Mouse (Mus musculus) cerebral cortex, adult 2 months (tissue): ENCODE measurements around the gene Pmel.

Source experiments
- WGBS: fragments of 180-500 bp; shearing (Covaris S2); methylation state at CpG from one replicate; pipeline ENCODE4 v1.1.7; 2018; 5-methylcytosine and 5-hydroxymethylcytosine counted together

Gene Pmel

GRCm38 (mm10) chr10:128703895-128704294 lies at the start of gene Pmel:
TSS of gene Pmel (plus strand) at chr10:128704195.
- 43% methylated on average over 4 of the region's 4 CpGs for WGBS

DNA sequence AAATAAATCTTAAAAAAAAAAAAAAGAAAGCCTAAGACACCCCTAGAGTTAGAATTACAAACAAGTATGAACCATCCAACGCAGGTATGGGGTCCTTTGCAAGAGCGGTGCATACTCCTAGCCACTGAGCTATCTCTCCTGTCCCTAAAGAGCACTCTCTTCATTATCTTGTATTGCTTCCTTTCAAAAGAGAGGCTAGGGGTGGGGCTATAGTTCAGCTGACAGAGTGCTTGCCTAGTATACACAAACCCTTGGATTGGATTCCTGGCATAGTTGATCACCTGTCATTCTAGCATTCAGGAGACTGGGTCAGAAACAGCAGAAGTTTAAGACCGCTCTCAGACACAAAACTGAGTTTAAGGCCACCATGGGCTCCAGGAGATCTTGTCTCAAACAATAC lies 48.7 kb upstream of the Pmel start:
- 86% methylated on average over 3 of the region's 3 CpGs for WGBS

DNA sequence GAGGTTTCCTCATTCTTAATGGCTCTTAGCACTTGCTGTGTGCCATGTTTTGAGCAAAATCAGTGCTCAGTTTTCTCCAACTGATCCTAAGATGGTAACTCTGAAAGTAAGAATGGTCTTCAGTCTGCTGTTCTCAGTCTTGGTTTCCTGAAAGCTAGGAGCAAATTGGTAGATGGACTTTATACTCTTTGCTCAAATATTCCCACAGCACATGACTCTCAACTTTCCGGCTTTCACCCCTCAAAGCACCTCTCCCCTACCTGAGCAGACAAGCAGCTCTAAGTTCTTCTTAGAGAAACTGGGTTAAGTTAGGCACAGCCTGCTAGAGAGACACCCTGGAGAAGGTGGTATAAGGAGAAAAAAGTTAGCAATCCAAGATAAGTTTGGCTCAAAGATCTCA lies 47.3 kb upstream of the Pmel start:
- WGBS, result 98% methylated on average over 1 of the region's 1 CpGs

GRCm38 (mm10) chr10:128657844-128658243 lies 46.2 kb upstream of the Pmel start:
- WGBS, result 68% methylated on average over 9 of the region's 9 CpGs

- 72% methylated on average over 9 of the region's 9 CpGs for WGBS
Observed at GRCm38 (mm10) chr10:128659490-128659889, 44.5 kb upstream of the Pmel start.

GRCm38 (mm10) chr10:128663441-128664220 lies 40.4 kb upstream of the Pmel start:
- WGBS, result 83% methylated on average over 5 of the region's 5 CpGs

DNA sequence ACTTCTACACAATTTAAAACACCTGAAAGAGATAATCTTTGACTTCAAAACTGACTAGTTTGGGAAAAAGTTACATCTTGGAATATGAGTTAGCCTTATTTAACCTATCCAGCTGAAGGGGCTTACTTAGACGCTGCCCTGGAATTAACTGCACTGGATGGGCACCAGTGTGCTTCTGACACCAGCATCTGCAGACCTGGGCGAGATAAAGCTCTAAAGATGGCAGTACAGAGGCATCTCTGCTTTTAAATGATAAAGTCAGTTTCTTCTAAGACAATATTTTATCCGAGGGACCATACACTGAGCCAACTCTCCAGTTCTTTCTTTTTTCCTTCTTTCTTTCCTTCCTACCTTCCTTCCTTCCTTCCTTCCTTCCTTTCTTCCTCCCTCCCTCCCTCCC lies 39.2 kb upstream of the Pmel start:
- WGBS, result 80% methylated on average over 3 of the region's 3 CpGs

DNA sequence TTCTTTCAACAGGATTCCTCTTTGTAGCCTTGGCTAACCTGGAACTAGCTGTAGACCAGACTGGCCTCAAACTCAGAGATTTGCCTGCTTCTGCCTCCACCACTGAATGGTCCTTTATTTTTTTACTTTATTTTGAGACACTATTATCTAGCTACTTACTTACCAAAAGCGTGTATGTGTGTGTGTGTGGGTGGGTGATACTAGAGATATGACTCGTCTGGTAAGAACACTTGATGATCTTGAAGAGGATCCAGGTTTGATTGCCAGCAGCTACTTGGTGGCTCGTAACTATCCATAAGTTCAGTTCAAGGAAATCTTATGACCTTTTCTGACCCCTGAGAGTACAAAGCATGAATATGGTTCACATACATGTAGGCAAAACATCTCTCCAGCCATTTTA lies 38.7 kb upstream of the Pmel start:
- WGBS, result 63% methylated on average over 3 of the region's 3 CpGs

DNA sequence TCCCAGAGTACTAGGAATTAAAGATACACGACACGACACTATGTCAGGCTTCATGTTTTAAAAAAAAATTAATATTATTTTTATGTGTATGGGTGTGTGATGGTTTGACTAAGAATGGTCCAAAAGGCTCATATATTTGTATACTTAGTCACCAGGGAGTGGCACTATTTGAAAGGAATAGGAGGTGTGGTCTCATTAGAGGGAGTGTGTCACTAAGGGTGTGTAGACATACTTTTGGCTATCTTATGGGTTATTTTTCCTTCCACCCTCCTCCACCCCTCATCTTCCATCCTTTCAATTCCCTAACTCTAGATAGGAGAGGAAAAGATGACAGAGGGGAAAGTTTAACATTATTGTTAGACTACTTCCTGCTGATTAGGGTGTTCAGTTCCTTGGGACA lies 38.2 kb upstream of the Pmel start:
- 95% methylated on average over 2 of the region's 2 CpGs for WGBS

GRCm38 (mm10) chr10:128668790-128669672 lies 35.0 kb upstream of the Pmel start:
- WGBS, result 2% methylated on average over 41 of the region's 42 CpGs

DNA sequence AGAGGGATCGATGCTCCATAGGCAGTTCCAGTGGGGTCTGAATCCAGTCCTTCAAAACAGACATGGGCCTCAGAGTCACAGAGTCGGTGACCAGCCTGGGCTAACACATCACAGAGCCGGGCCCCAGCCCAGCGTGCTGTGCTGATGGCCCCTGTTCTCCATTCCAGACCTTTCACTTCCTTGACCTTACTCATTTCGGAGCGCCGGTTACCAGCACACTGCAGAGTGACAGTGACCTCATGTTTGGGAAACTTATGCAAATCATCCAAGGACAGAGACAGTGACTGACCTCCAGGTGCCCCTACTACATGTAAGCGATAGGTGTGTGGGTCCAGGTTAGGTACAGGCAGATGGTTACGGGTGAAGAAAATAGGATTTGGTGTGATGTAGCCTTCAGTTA lies 32.8 kb upstream of the Pmel start:
- 95% methylated on average over 9 of the region's 9 CpGs for whole genome bisulfite sequencing

GRCm38 (mm10) chr10:128673763-128674468 lies 30.1 kb upstream of the Pmel start, which contains the start of gene Suox:
TSS of gene Suox (minus strand) at chr10:128674073.
- under 1% methylated on average over 60 of the region's 60 CpGs for WGBS

- under 1% methylated on average over 9 of the region's 9 CpGs for WGBS
Observed at GRCm38 (mm10) chr10:128674469-128675008, 29.5 kb upstream of the Pmel start.

DNA sequence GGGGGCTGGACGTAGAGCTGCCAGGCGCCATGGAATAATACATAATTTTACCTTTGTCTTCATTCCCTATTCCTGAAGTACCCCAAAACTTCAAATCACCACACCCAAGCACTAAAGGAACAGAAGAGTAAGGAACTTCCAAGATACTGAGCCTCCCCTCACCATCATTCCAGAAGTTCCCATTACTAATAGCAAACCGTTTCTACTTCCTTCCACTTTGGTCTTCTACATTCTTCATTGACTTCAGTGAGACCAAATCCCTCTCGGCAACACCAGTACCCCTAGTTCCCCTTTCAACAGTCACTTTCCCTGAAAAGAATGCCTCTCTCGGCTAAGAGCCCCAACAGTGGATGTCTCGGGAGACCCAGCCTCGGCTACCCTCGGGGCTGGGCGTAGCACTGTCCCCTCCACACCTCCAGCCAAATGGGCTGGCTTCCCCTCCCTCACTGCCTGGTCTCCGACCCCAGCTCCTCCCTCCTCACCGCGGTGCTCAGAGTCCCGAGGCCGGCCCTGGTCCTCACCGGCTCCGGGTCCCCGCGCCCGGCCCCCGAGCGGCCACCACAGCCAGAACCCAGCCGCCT lies 8.5 kb upstream of the Pmel start:
- 2% methylated on average over 22 of the region's 22 CpGs for WGBS

GRCm38 (mm10) chr10:128695992-128696807 lies 7.8 kb upstream of the Pmel start, which contains the start of gene Rab5b:
TSS of gene Rab5b (minus strand) at chr10:128696264.
- under 1% methylated on average over 40 of the region's 40 CpGs for WGBS

- 68% methylated on average over 6 of the region's 6 CpGs for WGBS
Observed at GRCm38 (mm10) chr10:128697072-128697725, 6.8 kb upstream of the Pmel start.

GRCm38 (mm10) chr10:128699006-128699405 lies 5.0 kb upstream of the Pmel start:
- 79% methylated on average over 5 of the region's 5 CpGs for WGBS

- WGBS, result 81% methylated on average over 11 of the region's 11 CpGs
Observed at GRCm38 (mm10) chr10:128699611-128700010, 4.4 kb upstream of the Pmel start.

DNA sequence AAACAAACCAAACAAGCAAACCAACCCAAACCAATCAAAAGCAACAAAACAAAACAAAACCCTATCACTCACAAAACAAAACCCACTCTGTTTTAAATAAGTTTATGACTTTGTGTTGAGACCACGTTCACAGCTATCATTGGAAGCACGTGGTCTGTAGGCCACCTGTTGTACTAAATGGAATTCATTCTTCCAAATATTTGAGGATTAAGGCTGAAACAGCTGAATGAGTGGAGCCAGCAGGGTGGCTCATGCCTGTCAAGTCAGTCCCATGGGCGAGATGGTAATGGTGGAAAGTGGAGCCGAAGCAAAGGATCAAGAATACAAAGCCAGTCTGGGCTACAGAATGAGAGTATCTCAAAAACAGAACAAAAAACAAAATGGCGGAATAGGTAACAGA lies 3.3 kb upstream of the Pmel start:
- WGBS, result 91% methylated on average over 5 of the region's 5 CpGs
